Mouse (Mus musculus) megakaryocyte, embryonic 14.5 days (primary cell): ENCODE results near the gene Phldb3. TPM values are rescaled to one million over a fixed set of nuclear protein-coding genes. Genes with fewer than 3 reads are reported as not detected.
A peak's percentile ranks its signal among the peaks of the same experiment; 100 is the strongest.

Source experiments
- H3K27me3 ChIP-seq: replicated peaks from 2 replicates; pipeline ENCODE3; 2012; ENCODE audit warnings: inconsistent platforms
- H3K36me3 ChIP-seq: replicated peaks from 2 replicates; pipeline ENCODE3; 2012; ENCODE audit warnings: low read length, inconsistent platforms, mixed read lengths
- H3K4me1 ChIP-seq: 2 replicates; pipeline ENCODE4 v1.6.1; 2012; ENCODE audit warnings: inconsistent platforms
- H3K4me3 ChIP-seq: replicated peaks from 2 replicates; pipeline ENCODE3; 2012; ENCODE audit warnings: moderate library complexity, mild to moderate bottlenecking, inconsistent platforms
- H3K9me3 ChIP-seq: 2 replicates; pipeline ENCODE4 v1.6.1; 2012; ENCODE audit warnings: inconsistent platforms
- FLI1 ChIP-seq: IDR thresholded peaks from 2 replicates; pipeline ENCODE4 v1.6.1; 2012; ENCODE audit warnings: low read length, inconsistent platforms, mixed read lengths
- GATA1 ChIP-seq: IDR thresholded peaks from 3 replicates; pipeline ENCODE4 v1.6.1; 2012; ENCODE audit warnings: mixed read lengths, low read length, inconsistent platforms, borderline replicate concordance
- polyA plus RNA-seq: library from polyadenylated mRNA; stranded (reverse); fragments of >175 nt; gene quantifications from 2 replicates; pipeline ENCODE4 v1.2.3, GENCODE M21; 2012; ENCODE audit warnings: low replicate concordance; ENCODE audit not compliant: insufficient read depth

Phldb3 gene
- polyA plus RNA-seq, 1 experiment, result 8.9 TPM

DNA sequence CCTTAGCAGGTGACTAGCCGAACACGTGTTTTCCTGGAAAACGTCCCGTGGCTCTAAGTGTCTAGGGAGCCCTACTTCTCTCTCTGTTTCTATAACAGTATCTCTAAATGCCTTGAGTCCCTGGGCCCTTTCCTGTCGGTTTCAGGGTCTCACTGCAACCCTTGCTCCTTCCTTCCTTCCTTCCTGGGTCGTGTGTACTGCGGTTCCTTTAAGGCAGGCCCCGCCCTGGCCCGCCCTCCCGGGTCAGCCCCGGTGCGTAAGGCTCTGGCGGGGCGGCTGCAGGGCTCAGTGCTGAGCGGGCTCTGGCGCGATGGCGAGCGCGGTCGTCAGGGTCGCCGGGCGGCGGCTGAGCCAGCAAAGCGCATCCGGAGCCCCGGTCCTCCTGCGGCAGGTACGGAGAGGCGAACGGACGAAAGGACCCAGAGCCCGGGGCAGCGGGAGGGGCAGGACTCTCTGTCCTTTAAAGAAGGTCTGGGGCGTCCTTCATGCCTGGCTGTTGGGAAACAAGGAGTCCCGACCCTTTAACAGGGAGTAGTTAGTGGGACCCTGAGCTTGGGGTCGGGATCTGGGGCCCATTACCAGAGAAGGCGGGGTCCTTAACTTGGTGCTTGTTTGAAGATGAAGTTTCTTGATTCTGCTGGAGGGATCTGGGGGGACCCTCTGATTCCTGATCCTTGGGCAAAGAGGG, 16.8 kb upstream of the Phldb3 start:
- TF ChIP-seq GATA1 (no peak), FLI1 (no peak)
- Histone ChIP-seq H3K27me3 (peaks cover 24% of the 10 kb centered on the region), H3K4me3 (peak overlapping the region; percentile 92), H3K9me3 (no peaks in the 10 kb centered on the region), H3K36me3 (no peaks in the 10 kb centered on the region), H3K4me1 (peaks cover 38% of the 10 kb centered on the region)

DNA sequence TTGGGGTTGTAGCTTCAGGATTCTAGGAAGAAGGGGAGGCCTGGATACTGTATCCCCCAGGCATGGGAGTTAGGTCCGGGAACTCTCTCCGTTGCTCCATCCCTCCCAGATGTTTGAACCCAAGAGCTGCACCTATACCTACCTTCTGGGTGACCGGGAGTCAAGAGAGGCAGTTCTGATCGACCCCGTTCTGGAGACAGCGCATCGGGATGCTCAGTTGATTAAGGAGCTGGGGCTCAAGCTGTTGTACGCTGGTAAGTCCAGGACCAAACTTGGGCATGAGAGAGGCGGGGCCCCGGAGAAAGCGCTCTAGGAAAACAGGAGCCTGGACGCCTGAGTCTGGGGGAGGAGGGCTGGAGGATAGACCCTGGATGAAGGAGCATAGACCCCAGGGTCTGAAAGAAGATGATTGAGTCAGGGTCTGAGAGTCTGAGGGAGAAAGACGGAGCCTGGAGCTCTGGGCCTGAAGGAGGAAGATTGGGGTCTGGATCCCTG, 16.2 kb upstream of the Phldb3 start:
- H3K9me3 ChIP-seq, result no peaks in the 10 kb centered on the region
- no peaks in the 10 kb centered on the region for H3K36me3 ChIP-seq
- peaks cover 24% of the 10 kb centered on the region for H3K27me3 ChIP-seq
- TF ChIP-seq FLI1 (no peak), GATA1 (no peak)
- H3K4me1 ChIP-seq, result peaks cover 40% of the 10 kb centered on the region
- peak overlapping the region; percentile 92 for H3K4me3 ChIP-seq

DNA sequence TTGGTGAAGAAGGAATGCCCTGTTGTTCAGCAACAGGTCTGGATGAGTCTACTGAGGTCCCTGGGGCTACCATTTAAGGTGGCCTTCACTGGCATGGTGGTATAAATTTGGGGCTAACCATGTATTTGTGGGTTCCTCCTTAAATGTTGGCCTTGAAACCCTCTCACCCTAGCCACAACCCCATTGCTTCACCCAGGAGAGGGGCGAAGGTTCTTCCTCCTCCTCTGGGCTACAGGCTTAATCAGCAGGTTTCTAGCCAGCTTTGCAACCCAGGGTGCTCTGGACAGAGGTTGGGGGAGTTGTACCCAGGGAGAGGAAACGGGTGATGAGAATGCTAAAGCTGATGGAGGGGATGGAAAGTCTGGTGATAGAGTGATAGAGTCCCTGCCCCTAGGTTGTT, 15.1 kb upstream of the Phldb3 start:
- TF ChIP-seq FLI1 (no peak), GATA1 (no peak)

DNA sequence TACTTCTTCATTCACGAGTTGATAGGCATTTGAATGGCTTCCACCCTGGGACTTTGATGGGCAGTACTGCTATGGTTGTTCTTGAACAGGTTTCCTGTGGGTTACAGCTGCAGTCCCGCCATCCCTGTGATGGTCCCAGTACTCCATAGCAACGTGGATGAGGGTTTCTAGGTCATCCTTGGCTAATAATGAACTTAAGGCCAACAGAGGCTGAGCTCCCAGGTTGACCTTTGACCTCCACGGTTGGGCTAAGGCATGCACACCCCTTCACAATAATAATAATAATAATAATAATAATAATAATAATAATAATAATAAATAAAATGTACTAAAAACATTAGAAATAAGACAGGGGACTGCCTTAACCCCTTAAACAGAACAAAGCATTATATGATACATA, 12.4 kb upstream of the Phldb3 start:
- no peaks in the 10 kb centered on the region for H3K9me3 ChIP-seq
- TF ChIP-seq FLI1 (no peak), GATA1 (no peak)
- peaks cover 41% of the 10 kb centered on the region for H3K4me1 ChIP-seq
- peaks cover 19% of the 10 kb centered on the region for H3K27me3 ChIP-seq
- no peak overlapping the region for H3K4me3 ChIP-seq
- no peaks in the 10 kb centered on the region for H3K36me3 ChIP-seq

More for the DNA sequence above, 15.1 kb upstream of the Phldb3 start:
- peaks cover 24% of the 10 kb centered on the region for H3K27me3 ChIP-seq
- H3K36me3 ChIP-seq, result no peaks in the 10 kb centered on the region
- peak overlapping the region; percentile 92 for H3K4me3 ChIP-seq
- H3K9me3 ChIP-seq, result no peaks in the 10 kb centered on the region
- peaks cover 41% of the 10 kb centered on the region for H3K4me1 ChIP-seq

DNA sequence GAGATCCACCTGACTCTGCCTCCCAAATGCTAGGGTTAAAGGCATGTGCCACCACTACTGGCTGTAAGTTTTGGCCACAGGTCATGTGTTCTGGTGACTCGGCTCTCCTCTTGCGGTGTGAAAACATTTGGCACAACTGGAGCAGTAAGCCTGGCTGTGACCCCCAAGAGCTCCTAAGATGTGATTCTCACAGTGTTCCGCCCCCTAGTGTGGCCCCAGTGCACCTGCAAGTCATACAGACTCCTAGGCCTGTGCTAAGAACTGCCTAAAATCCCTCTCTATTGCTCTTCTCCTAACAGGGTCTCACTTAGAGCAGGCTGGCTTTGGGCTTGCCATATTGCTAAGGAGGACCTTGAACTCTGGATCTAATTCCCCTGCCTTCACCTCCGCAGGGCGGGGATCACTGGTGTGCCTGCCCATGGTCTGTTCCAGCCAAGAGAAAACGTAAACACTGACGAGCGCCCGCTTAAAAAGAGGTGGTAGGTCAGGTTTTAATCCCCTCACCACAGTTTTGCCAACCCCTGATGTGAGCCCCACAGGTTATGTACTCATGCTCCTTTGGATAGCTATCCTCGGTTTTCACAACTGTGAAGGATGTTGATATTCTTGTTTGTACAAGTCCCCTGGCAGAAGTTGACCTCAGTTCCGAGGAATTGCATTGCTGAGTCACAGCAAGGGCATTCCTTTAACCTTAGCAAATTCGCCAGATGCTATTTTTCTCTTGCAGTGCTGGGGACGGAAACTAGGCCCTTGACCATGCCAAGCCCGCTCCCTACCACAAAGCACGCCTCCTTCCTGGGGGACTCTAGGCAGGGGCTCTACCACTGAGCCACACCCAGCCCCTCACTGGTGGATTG, 11.1 kb upstream of the Phldb3 start:
- Histone ChIP-seq H3K9me3 (no peaks in the 10 kb centered on the region), H3K4me1 (peaks cover 33% of the 10 kb centered on the region), H3K4me3 (no peak overlapping the region), H3K27me3 (peaks cover 13% of the 10 kb centered on the region), H3K36me3 (peaks cover 5% of the 10 kb centered on the region)
- TF ChIP-seq GATA1, result no peak

DNA sequence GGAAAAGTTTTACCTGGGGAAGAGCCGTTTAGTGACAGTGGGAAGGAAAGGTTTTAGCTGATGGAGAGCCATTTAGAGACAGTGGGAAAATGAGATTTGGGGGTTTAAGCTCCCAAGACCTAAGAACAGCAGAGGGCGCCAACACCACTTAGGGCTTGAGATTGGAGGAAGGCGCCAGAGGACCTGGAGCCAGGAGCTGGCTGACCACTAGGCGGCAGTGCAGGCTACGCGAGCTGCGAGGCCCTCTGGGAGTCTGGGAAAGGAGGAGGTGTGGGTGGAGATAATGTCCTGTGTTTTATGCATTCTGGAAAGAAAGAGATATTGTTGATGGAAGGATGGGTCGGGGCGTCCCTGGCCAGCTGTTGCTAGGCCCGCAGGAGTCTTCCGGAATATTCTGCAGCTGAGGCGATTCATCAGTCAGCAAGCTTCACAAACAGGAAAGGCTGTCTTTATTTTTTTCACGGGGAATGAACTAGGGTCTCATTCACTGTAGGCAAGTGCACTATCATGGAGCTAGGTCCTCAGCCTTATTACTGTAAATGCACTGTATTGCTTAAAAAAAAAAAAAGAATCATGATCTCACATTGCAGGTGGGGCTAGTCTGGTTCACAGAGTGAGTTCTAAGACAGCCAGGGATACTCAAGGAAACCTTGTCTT, 9.5 kb upstream of the Phldb3 start:
- Histone ChIP-seq H3K9me3 (no peaks in the 10 kb centered on the region), H3K4me3 (peak overlapping the region; percentile 15), H3K36me3 (peaks cover 5% of the 10 kb centered on the region), H3K4me1 (peaks cover 20% of the 10 kb centered on the region), H3K27me3 (no peaks in the 10 kb centered on the region)
- TF ChIP-seq GATA1 (no peak), FLI1 (no peak)

DNA sequence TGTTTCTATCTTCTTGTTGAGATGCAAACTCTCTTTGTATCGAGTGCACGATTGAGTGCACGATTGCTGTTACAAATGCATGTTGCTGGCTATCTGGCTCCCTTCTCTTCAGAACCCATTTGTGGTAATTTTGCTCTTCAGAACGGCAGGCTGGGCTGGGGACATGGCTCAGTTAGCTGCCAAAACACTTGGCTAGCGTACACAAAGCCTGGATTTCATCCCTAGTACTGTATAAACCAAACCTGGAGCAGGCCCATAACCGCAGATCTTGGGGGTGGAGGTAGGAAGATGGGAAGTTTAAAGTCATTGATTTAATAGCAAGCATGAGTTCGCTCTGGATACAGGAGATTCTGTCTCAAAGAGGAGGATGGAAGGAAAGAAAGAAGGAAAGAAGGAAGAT, 5.0 kb upstream of the Phldb3 start:
- Histone ChIP-seq H3K4me3 (no peak overlapping the region), H3K36me3 (peaks cover 5% of the 10 kb centered on the region), H3K4me1 (peaks cover 33% of the 10 kb centered on the region), H3K27me3 (no peaks in the 10 kb centered on the region), H3K9me3 (no peaks in the 10 kb centered on the region)
- TF ChIP-seq GATA1, result no peak
- TF ChIP-seq FLI1, result no peak

DNA sequence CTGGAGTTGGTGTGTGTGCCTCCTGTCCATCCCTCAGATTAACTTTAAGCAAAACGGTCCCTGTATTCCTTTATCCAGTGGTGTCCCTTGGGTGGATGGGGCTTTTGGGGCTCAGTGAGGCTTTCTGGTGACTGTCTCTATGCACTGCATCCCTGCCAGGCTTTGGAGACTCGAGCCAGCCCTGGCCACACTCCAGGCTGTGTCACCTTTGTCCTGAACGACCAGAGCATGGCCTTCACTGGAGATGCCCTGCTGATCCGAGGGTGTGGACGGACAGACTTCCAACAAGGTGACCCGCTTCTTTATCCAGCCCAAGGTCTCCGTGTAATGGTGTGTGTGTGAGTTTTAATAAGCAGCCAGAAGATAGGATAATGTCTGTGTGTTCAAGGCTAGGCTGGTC, 4.5 kb upstream of the Phldb3 start:
- Histone ChIP-seq H3K4me3 (no peak overlapping the region), H3K4me1 (peaks cover 37% of the 10 kb centered on the region), H3K36me3 (peaks cover 5% of the 10 kb centered on the region), H3K27me3 (no peaks in the 10 kb centered on the region), H3K9me3 (no peaks in the 10 kb centered on the region)
- no peak for TF ChIP-seq FLI1
- TF ChIP-seq GATA1, result no peak

DNA sequence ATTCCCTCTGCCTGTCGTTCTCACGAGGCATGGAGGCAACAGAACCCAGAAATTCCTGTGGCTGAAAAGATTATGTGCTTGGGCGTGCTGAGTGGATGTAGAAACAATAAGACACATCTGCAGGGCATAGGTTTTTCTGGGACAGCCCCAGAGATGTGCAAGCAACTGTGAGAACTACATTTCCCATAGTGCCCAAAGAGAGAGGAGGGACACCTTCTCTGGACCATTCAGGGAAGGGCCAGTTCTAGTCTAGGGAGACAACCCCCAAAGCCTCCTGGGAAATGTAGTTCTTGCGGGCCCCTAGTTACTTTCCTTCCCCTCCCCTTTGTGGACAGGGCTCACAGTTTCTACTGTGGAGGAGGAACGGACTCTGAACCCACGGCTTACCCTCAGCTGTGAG, 2.5 kb upstream of the Phldb3 start:
- TF ChIP-seq FLI1, result no peak
- TF ChIP-seq GATA1, result no peak
- H3K36me3 ChIP-seq, result peaks cover 11% of the 10 kb centered on the region
- no peaks in the 10 kb centered on the region for H3K9me3 ChIP-seq
- peaks cover 4% of the 10 kb centered on the region for H3K27me3 ChIP-seq
- peak overlapping the region; percentile 33 for H3K4me3 ChIP-seq
- H3K4me1 ChIP-seq, result peaks cover 39% of the 10 kb centered on the region
